Mouse (Mus musculus) CD4-positive, CD25-positive, alpha-beta regulatory T cell, adult 2 months (primary cell): ENCODE results near the gene Gtpbp1.

ENCODE experiments used
- DNase-seq: peaks from one replicate; pipeline ENCODE4 v3.0.0-alpha.2; 2012; ENCODE audit warnings: low read depth, low spot score

The Gtpbp1 gene

DNA sequence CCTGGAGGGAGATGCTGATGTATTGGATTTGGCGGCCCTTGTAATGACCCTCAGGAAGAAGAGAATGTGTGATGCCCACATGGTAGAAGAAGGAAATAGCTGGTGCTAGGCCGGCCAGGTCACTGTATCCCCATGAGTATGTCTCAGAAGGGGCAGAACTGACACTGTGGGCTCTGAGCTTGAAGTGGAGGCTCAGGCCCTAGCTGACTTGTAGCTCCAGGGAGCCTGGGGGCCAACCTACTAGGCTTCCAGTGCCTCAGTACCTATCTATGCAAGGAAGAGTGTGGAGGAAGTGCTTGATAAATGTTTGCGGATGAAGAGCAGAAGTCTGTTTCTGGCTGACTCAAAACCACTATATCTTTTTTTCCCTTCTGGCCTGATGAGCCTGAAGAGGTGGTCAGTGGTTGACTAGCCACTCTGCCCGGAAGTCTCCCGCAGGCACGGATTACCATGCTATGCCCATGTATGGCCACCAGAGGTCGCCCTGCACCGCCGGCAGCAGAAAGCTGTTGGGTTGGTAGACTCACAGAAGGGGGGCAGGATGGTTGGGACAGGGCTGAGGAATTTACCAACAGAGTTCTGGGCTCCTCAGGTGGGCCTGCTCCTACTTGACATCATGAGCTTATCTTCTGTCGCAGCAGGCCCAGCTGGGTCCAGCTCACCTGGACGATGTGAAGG lies 62.2 kb downstream of the Gtpbp1 start:
- peak; percentile 81 for DNase-seq

DNA sequence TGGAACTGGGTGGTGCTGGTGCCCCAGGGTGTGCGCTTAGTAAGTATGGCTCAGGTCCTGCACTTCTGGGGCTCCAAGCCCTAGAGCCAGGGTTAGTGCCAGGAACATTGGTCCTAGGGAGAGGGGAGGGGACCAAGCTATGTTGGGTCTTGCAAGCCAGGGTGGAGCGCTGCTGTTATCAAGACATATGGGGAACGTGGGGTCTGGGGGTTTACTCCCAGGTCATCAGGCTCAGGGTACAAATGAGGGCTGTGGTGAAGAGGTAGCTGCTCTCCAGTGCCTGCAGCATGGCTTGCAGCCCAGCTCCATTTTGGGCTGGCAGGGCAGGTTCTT lies 62.7 kb downstream of the Gtpbp1 start:
- DNase-seq, result no peak

DNA sequence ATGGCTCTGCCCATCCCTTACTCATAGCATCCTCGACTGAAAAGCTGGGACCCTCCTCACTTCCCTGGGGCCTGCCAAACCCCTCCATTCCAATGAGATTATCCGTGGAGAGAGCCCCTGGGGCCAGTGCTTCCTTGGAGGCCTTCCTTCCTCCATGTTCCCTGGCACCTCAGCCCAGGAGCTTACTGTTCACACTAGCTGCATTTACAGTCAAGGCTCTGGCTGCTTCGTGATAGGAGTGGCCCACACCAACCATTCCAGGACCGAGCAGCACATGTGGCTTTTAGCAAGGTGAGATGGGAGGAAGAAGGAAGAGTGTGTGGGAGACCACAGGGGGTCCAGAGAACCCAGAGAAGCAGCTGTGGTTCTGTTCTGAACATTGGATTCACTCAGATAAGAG lies 63.2 kb downstream of the Gtpbp1 start:
- DNase-seq, result no peak

DNA sequence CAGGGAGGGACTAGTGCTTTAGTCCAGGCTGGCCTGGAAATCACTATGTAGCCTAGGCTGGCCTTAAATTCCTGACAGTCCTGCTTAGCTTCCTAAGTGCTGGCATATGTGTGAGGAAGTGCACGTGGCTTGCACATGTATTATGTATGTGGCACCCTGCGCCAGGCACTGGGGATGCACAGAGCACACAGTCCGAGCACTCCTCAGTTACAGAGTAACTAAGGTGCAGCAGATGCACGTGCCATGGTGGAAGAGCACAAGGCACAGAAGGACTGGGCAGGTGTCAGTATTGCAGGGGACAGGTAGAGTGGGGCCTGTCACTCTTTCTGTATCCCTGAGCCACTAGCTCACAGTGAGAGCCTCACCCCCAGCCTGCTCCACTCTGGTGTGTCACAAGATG lies 64.5 kb downstream of the Gtpbp1 start:
- DNase-seq, result no peak

DNA sequence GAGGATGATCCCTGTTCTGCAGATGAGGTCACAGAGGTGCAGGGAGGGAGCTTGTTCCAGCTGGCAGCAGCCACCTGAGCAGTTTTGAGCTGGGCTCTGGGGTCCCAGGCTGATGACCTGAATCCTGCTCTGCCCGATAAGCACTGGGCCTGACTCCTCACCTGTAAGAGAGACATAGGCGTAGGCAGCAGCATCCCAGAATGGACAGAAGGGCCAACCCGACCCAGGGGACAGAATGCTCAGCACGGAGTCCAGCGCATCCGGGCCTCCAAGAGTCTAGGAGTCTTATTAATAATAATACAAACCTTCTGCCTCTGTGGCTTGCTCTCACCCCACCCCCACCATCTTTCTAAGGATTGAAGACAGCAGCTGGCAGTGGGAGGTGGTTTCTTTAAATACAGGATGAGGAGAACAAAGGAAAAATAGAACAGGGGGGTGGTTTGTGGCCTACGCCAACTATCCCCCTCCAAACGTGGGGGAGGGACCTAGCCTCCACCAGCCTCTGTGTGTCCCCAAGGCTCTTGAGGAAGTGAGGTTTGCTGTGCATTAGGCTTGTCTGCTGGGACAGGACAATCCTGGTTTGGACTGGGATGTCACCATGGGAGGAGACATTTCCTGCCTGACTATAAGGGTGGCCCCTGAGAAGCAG lies 65.5 kb downstream of the Gtpbp1 start:
- DNase-seq, result no peak

DNA sequence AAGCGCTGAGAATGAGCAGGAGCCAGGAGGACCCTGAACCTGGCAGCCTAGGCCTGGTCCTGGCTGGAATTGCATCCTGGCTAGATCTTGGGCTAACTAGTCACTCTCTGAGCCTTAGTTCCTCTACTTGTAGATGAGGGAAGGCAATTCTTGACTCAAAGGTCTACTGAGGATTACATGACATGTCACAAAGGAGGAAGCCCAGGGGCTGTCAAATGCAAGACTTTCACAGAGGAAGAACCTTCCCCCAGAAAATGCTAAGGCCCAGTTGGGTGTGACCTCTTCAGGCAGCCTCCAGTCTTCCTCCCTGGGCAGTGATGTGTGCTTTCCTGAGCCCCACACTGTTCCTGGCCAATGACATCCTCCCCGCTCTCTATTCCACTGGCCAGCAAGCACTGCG lies 66.5 kb downstream of the Gtpbp1 start:
- DNase-seq, result no peak

DNA sequence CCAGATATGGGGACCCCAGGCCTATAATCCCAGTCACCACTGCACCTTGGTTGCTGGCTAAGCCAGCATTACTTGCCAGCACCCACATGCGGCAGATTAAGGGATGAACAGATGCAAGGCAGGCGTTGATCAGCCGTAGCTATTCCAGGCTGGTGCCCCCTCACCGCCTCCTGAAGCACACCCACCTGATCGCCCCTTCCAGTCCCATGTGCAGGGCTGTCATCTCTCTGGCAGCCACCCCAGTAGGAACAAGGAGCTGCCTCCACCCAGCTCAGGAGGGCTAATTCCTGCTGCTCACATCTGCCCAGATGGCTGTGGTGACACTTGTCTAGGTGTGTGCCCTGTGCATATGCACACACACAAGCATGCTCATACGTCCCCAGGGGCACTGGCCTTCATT lies 70.3 kb downstream of the Gtpbp1 start:
- DNase-seq, result no peak

DNA sequence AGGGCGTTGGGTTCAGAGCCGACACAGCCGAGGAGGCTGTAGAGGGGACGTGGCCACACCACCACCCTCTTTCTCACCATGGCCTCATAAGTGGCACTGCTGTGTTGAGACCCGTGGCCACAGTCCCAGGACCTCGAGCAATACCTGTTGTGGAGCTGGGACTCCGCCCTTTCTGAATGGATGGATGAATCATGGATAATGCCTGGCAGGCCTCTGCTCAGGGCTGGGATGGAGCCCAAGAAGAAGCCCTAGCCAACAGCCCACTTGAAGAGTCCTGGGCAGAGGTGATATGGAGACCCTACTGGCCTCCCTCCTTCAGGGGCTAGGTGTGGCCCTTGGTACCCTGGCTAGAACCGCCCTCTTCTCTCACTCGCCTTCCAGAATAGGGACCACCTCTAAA lies 72.4 kb downstream of the Gtpbp1 start:
- no peak for DNase-seq

DNA sequence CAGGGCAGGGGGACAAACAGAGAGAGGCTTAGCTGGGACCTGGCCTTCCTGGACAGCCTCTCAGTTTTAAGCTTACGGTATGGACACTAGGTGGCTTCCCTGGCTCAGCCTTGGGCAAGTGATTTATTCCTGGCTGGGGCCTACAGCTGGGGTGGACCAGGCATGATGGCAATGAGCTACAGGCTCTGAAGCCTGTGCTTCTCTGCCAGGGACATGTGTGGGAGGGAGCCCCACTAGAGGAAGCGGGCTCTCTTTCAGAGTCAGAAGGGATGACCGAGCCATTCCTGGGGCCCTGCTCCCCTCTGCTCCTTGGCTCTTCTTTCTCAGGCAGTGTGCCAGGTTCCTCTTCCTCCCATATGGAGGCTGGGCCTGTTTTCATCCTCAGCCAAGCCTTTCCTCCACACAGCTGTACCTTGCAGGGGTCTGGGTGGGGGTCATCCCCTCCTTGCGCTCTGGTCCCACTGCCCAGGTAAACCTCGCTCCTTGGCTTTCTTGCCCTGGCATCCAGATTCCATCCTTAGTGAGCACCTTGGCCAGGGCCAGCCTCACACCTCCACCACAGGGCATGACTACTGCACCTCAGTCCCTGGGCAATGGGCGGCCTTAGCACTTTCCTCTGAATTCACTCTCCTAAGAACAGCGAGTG lies 73.1 kb downstream of the Gtpbp1 start:
- DNase-seq, result no peak

DNA sequence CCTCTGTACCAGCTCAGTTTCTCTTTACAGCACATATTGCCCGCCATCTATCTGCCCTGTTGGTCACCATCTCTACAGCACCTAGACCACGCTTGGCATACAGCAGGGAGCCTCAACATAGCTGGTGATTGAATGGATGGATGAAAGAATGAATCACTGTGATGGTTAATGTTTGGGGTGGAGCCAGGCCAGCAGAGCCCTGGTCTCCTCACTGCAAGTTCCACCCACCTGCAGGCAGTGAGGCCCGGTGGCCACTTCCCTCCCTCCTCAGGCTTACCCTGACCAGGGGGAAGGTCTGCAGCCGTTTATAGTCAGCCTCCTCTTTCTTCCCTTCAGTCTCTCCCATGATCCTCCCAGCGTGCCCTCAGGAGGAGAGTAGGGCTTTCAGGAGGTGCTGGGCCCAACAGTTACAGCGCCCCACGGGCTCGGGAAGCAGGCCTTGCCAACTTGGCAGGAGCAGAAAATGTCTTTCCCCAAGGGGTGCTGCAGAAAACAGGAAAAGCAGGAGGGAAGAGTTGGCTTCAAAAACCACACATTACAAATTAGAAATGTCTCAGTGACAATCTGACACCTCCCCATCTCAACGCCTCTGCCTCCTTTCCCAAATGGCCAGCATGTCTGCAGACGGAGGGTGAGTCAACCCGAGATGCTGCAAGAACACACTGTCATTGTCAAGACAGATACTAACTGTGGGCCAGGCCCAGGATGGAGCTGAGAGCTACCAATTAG lies 74.1 kb downstream of the Gtpbp1 start:
- no peak for DNase-seq

DNA sequence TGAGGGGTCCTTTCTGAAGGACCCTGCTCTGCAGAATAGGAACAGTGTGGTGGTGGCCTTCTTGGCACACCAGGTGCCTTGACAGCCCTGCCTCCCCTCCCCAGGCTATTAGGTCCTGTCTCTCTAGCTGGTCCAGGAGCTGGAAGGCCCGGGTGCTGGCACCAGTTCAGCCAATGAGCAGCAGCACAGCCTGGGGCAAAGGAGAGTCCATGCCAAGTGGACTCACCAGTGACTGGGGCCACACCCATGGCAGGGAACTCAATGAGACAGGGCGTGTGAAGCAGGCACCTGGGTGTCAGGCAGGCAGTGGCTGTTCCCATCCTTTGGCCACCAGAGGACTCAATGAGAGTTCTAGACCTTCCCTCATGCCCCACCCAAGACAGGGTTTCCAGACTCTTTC lies 74.7 kb downstream of the Gtpbp1 start:
- no peak for DNase-seq

DNA sequence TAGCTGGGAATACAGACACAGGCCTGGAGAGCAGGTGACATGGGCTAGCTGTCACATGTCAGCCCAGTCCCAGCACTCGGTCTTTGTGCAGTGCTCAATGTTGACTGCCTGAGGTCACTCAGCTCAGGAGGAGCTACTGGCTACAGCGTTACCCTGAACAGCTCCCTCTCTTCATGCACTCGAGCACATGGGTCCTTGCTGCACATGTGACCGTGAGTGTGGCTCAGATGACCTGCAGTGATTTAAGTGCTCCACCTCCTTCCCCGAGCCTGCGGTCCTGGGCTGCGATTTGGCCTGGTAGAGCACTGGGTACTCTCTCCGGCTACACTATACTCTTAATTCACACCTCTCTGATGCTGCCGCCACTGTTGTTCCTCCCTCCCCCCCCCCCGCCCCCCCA lies 75.5 kb downstream of the Gtpbp1 start:
- DNase-seq, result no peak

DNA sequence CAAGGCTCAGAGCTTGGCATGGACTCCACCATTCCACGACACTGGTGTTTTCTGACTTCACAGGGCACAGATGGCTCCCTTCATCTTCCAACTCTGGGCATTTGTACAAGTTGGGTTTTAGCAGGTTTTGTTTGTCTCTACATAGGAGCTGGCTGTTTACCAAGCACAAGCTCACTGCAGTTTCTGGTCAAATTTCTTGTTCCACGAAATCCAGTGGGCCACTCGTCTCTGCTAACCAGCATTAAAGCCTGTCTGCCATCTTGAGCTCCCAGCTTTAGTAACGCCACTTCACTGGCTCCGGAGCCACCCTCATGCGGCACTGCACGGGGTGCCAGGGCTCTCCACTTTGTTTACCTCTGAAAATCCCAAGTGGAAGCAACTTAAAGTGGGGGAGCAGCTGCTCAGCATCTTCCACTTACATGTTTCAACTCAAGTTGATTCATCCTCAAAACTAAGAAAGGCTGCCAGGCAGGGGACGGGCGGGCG lies 76.0 kb downstream of the Gtpbp1 start:
- no peak for DNase-seq

DNA sequence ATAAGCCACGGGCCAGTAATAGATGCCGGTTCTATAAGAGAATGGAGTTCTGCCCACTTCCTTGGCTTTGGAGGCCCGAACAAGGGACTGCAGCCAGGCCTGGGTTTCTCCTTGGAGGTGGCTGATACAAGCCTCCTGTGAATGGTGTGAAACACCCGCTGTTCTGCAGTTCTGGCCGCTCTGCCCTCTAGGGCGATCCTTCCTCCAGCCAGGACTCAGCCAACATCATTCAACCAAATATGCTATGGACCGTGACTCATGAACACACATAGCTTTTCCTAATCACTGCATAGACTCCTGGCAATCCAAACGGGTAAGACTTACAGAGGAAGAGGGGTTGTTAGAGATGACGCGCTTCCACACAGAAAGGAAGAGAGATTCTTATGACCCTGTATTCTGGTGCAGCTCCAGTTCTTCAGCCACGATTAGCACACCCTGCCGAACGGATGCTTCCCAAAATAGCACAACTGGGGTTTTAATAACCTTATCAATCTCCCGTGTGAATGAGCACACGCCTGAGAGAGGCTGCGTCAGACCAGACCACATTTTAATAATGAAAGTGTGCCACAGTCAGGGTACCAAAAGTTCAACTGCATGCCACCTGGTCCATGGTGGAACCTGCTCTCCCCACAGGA lies 76.8 kb downstream of the Gtpbp1 start:
- no peak for DNase-seq

DNA sequence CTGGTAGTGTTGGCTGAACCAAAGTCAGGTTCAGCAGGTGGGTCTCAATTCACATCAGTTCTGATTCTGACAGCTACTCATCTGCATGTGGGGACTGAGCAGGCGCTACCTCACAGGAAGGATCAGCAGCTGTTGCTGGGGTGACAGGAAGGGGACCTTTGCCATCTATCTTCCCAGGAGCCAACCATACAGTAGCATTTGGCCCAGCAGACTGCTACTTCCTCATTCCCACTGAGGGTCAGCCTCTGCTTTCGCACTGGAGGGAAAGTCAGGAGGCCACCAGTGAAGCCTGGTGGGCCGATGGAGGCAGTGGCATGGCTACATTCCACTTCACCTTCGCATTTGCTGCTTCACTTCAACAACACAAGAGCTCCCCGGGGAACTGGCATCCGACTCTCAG lies 77.7 kb downstream of the Gtpbp1 start:
- DNase-seq, result no peak

DNA sequence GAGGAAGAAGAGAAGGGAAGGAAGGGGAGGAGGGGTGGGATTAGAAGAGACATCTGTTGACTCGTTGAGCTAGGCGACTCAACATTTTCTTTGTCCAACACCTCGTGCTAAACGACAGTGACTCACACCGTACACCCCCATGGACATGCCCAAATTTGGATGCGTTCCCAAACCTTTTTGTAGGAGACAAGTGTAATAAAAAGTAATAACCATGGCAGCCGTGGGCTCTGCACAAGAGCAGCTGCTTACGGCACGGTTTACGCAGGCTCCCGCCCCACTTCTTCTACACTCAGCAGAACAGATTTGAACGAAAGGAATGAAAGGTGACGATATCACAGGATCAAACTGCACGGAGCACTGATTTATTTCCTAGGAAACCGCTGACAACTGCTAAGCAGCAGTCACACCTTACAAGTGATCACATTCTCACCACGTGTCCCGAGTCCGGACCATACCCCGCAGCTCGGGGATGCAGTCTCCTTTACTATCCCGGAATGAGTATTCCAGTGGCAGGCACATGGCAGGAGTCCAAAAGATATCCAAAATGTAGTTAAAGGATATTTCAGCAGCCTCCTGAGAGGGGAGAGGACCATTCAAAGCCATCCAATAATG lies 80.1 kb downstream of the Gtpbp1 start:
- no peak for DNase-seq
